Mouse (Mus musculus): Measurements from ENCODE around the gene Hs2st1. TPM values are rescaled to one million over a fixed set of nuclear protein-coding genes. Genes with fewer than 3 reads are reported as not detected.

Gene Hs2st1
- total RNA-seq, 4 experiments from 2014 or later = 6.7 to 9.6 (median 7.6) TPM

- no peak for DNase-seq (ENCODE audit: low spot score)
Measured at GRCm38 (mm10) chr3:144553942-144554341, 16.0 kb downstream of the Hs2st1 start.

GRCm38 (mm10) chr3:144551416-144551815, 18.6 kb downstream of the Hs2st1 start:
- no peak for DNase-seq (ENCODE audit: low spot score)

- DNase-seq (ENCODE audit: low spot score) = no peak
Measured at GRCm38 (mm10) chr3:144550659-144551058, 19.3 kb downstream of the Hs2st1 start.

GRCm38 (mm10) chr3:144550036-144550435, 19.9 kb downstream of the Hs2st1 start:
- no peak for DNase-seq (ENCODE audit: low spot score)

- no peak for DNase-seq (ENCODE audit: low spot score)
Measured at GRCm38 (mm10) chr3:144548186-144548845, 21.7 kb downstream of the Hs2st1 start.

- DNase-seq (ENCODE audit: low spot score) = no peak
Measured at GRCm38 (mm10) chr3:144546490-144546889, 23.5 kb downstream of the Hs2st1 start.

- no peak for DNase-seq (ENCODE audit: low spot score)
Measured at GRCm38 (mm10) chr3:144545832-144546231, 24.1 kb downstream of the Hs2st1 start.

- no peak for DNase-seq (ENCODE audit: low spot score)
Measured at GRCm38 (mm10) chr3:144545152-144545551, 24.8 kb downstream of the Hs2st1 start.

GRCm38 (mm10) chr3:144541906-144542438, 28.0 kb downstream of the Hs2st1 start:
- no peak for DNase-seq (ENCODE audit: low spot score)

- DNase-seq (ENCODE audit: low spot score) = no peak
Measured at GRCm38 (mm10) chr3:144540805-144541204, 29.2 kb downstream of the Hs2st1 start.

- peak; percentile 13 for DNase-seq (ENCODE audit: low spot score)
Measured at GRCm38 (mm10) chr3:144539051-144539450, 30.9 kb downstream of the Hs2st1 start.

- DNase-seq (ENCODE audit: low spot score) = no peak
Measured at GRCm38 (mm10) chr3:144537078-144537855, 32.7 kb downstream of the Hs2st1 start.

- DNase-seq (ENCODE audit: low spot score) = no peak
Measured at GRCm38 (mm10) chr3:144535056-144535455, 34.9 kb downstream of the Hs2st1 start.

GRCm38 (mm10) chr3:144531023-144531422, 39.0 kb downstream of the Hs2st1 start:
- peak; percentile 17 for DNase-seq (ENCODE audit: low spot score)

GRCm38 (mm10) chr3:144527918-144528317, 42.1 kb downstream of the Hs2st1 start:
- no peak for DNase-seq (ENCODE audit: low spot score)

- no peak for DNase-seq (ENCODE audit: low spot score)
Measured at GRCm38 (mm10) chr3:144519581-144520272, 50.3 kb downstream of the Hs2st1 start.

- no peak for DNase-seq (ENCODE audit: low spot score)
Measured at GRCm38 (mm10) chr3:144518917-144519316, 51.1 kb downstream of the Hs2st1 start.

GRCm38 (mm10) chr3:144515286-144515685, 54.7 kb downstream of the Hs2st1 start:
- no peak for DNase-seq (ENCODE audit: low spot score)

GRCm38 (mm10) chr3:144514122-144514505, 55.9 kb downstream of the Hs2st1 start:
- peak; percentile 10 for DNase-seq (ENCODE audit: low spot score)

GRCm38 (mm10) chr3:144513169-144514121, 56.5 kb downstream of the Hs2st1 start:
- DNase-seq (ENCODE audit: low spot score) = no peak

- no peak for DNase-seq (ENCODE audit: low spot score)
Measured at GRCm38 (mm10) chr3:144510724-144511123, 59.3 kb downstream of the Hs2st1 start.

All from heart, adult 8-10 months (tissue).